Mouse (Mus musculus): ENCODE data around the gene Kdr. TPM values are rescaled to one million over a fixed set of nuclear protein-coding genes. Genes with fewer than 3 reads are reported as not detected.

The Kdr gene
- polyA plus RNA-seq, 1 experiment from 2014 or later: 24.4 TPM

- no peak overlapping the region for H3K4me2 ChIP-seq
- H3K9me3 ChIP-seq: no peaks in the 10 kb centered on the region
- H3K4me3 ChIP-seq (replicated peaks): no peak overlapping the region
- H3K27me3 ChIP-seq: no peaks in the 10 kb centered on the region
- no peak overlapping the region for H3K27ac ChIP-seq
- no peak overlapping the region for H3K9ac ChIP-seq
- ATAC-seq (ENCODE audit: low FRiP score): no peak
- 97% methylated on average over 3 of the region's 3 CpGs for WGBS
- H3K36me3 ChIP-seq (replicated peaks): no peaks in the 10 kb centered on the region
- no peaks in the 10 kb centered on the region for H3K4me1 ChIP-seq
Measured at GRCm38 (mm10) chr5:75954778-75955330, 23.4 kb downstream of the Kdr start.

- Histone ChIP-seq H3K4me1 (no peaks in the 10 kb centered on the region), H3K27me3 (no peaks in the 10 kb centered on the region), H3K4me3 (replicated peaks) (no peak overlapping the region), H3K27ac (no peak overlapping the region), H3K9ac (no peak overlapping the region), H3K9me3 (no peaks in the 10 kb centered on the region), H3K36me3 (replicated peaks) (no peaks in the 10 kb centered on the region), H3K4me2 (no peak overlapping the region)
- WGBS: 56% methylated on average over 3 of the region's 3 CpGs
- no peak for ATAC-seq (ENCODE audit: low FRiP score)
Measured at GRCm38 (mm10) chr5:75954218-75954617, 24.0 kb downstream of the Kdr start.

DNA sequence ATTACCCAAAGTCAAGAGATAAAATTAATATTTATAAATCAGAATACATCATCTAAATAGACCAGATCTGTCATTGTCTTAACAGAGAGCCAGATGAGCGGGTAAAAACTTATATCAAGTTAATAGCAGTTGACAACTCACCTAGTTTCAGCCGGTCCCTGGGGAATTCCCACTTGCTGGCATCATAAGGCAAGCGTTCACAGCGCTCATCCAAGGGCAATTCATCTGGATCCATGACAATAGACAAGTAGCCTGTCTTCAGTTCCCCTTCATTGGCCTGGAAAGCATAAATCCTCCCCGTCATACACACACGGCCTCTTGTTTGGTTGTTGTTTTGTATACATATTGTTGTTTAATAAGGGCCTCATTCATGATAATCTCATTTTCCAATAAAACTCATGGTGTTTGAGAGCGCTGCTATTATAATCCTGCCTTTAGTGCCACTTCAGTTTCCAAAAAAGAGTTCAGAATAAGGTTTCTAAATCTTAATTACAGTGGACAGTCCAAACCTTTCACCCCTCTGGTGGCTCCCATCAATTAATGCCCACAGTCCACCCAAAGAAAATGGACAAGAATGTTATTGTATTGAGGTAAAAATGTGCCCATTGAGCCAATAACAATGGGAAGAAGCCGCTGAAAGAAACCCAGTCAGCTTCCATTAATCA is 26.0 kb downstream of the Kdr start:
- H3K27ac ChIP-seq: no peak overlapping the region
- H3K4me1 ChIP-seq: no peaks in the 10 kb centered on the region
- no peaks in the 10 kb centered on the region for H3K36me3 ChIP-seq (replicated peaks)
- 66% methylated on average over 8 of the region's 8 CpGs for WGBS
- no peak overlapping the region for H3K9ac ChIP-seq
- no peaks in the 10 kb centered on the region for H3K9me3 ChIP-seq
- H3K27me3 ChIP-seq: no peaks in the 10 kb centered on the region
- no peak overlapping the region for H3K4me3 ChIP-seq (replicated peaks)
- no peak for ATAC-seq (ENCODE audit: low FRiP score)
- H3K4me2 ChIP-seq: no peak overlapping the region

- Histone ChIP-seq H3K9ac (no peak overlapping the region), H3K36me3 (replicated peaks) (no peaks in the 10 kb centered on the region), H3K4me2 (no peak overlapping the region), H3K4me1 (no peaks in the 10 kb centered on the region), H3K9me3 (no peaks in the 10 kb centered on the region), H3K27ac (no peak overlapping the region), H3K4me3 (replicated peaks) (no peak overlapping the region), H3K27me3 (no peaks in the 10 kb centered on the region)
- WGBS: 39% methylated on average over 2 of the region's 2 CpGs
- no peak for ATAC-seq (ENCODE audit: low FRiP score)
Measured at GRCm38 (mm10) chr5:75950866-75951265, 27.4 kb downstream of the Kdr start.

GRCm38 (mm10) chr5:75945394-75945793 is 32.9 kb downstream of the Kdr start:
- Histone ChIP-seq H3K27me3 (no peaks in the 10 kb centered on the region), H3K9ac (no peak overlapping the region), H3K27ac (no peak overlapping the region), H3K4me2 (no peak overlapping the region), H3K36me3 (replicated peaks) (no peaks in the 10 kb centered on the region), H3K4me3 (replicated peaks) (no peak overlapping the region), H3K4me1 (peaks cover 12% of the 10 kb centered on the region), H3K9me3 (no peaks in the 10 kb centered on the region)
- 79% methylated on average over 4 of the region's 4 CpGs for WGBS
- ATAC-seq (ENCODE audit: low FRiP score): no peak

- no peak for ATAC-seq (ENCODE audit: low FRiP score)
- H3K9ac ChIP-seq: no peak overlapping the region
- H3K27me3 ChIP-seq: no peaks in the 10 kb centered on the region
- no peak overlapping the region for H3K4me2 ChIP-seq
- no peak overlapping the region for H3K4me3 ChIP-seq (replicated peaks)
- H3K36me3 ChIP-seq (replicated peaks): no peaks in the 10 kb centered on the region
- H3K9me3 ChIP-seq: no peaks in the 10 kb centered on the region
- H3K4me1 ChIP-seq: peaks cover 12% of the 10 kb centered on the region
- H3K27ac ChIP-seq: no peak overlapping the region
- WGBS: 96% methylated on average over 6 of the region's 6 CpGs
Measured at GRCm38 (mm10) chr5:75943301-75943700, 35.0 kb downstream of the Kdr start.

DNA sequence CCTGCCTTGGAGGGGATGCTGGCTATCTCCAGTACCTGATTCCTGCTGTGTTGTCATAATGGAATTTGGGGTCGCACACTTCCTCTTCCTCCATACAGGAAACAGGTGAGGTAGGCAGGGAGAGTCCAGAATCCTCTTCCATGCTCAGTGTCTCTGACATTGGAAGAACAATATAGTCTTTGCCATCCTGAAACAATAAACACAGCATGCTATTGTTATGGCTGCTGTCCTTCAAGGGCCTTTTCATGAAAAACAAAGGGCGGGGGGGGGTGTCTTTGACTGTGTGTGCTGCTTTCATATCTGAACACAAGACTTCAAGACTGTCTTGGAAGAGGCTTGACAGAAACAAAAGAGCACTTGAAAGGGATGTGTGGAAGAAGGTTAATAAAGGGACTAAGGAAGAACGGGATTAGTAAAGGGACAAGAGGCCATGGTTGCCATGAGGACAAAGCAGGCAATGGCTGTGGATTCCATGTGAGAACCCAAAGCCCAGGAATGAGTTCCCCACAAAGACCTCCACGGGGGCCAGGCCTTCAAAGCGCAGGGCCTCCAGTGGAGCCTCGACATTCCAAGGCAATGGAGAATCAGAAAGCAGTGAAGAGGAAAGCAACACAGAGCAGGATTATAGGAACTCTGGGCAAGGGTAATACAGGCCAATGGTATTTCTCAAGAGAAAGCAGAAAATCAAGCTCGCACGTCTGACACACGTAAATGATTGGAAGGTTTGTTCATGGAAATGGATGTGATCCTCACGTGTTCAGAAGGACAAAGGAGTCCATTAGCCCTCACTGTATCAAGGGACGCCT is 36.3 kb downstream of the Kdr start:
- Histone ChIP-seq H3K36me3 (replicated peaks) (no peaks in the 10 kb centered on the region), H3K4me3 (replicated peaks) (no peak overlapping the region), H3K27ac (0 out of 2 replicates have a peak overlapping the region, but pooled peaks have one; percentile 46), H3K9me3 (no peaks in the 10 kb centered on the region), H3K27me3 (no peaks in the 10 kb centered on the region), H3K4me1 (peaks cover 12% of the 10 kb centered on the region), H3K9ac (no peak overlapping the region), H3K4me2 (no peak overlapping the region)
- ATAC-seq (ENCODE audit: low FRiP score): no peak
- WGBS: 42% methylated on average over 11 of the region's 11 CpGs

DNA sequence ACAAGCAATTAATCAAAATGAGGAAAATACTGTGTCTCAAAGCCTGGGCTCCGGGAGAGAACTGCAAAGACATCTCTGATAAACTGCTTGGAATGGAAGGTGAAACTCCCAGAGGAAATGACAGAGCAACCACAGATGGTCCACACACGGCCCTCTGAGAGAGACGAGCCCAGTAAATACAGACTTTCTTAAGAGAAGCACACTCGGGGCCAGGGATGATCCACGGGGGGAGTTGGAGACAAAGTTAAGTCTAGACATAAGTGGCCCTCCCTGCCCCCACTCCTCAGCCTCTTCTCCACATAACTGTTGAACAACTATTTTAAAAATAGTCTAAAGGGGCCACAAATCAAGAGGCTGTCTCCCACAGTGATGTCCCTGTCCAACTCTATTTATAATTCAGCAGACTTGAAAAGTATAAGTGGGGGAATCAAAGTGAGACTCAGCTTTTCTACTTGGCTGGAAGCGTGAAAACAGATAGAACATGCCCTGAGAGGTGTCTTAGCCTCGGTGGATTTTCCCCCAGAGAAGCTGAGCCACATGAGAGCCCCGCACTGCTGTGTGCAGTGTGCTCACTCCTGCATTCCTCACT is 39.0 kb downstream of the Kdr start:
- Histone ChIP-seq H3K4me2 (no peak overlapping the region), H3K4me3 (replicated peaks) (no peak overlapping the region), H3K27me3 (no peaks in the 10 kb centered on the region), H3K27ac (no peak overlapping the region), H3K9ac (no peak overlapping the region), H3K4me1 (peaks cover 12% of the 10 kb centered on the region), H3K9me3 (no peaks in the 10 kb centered on the region), H3K36me3 (replicated peaks) (no peaks in the 10 kb centered on the region)
- no peak for ATAC-seq (ENCODE audit: low FRiP score)
- WGBS: 74% methylated on average over 8 of the region's 8 CpGs

GRCm38 (mm10) chr5:75938012-75938411 is 40.2 kb downstream of the Kdr start:
- no peak for ATAC-seq (ENCODE audit: low FRiP score)
- H3K9ac ChIP-seq: no peak overlapping the region
- H3K4me2 ChIP-seq: no peak overlapping the region
- no peaks in the 10 kb centered on the region for H3K36me3 ChIP-seq (replicated peaks)
- H3K27ac ChIP-seq: no peak overlapping the region
- H3K4me1 ChIP-seq: peaks cover 12% of the 10 kb centered on the region
- no peaks in the 10 kb centered on the region for H3K27me3 ChIP-seq
- no peaks in the 10 kb centered on the region for H3K9me3 ChIP-seq
- H3K4me3 ChIP-seq (replicated peaks): no peak overlapping the region
- 81% methylated on average over 4 of the region's 4 CpGs for WGBS

DNA sequence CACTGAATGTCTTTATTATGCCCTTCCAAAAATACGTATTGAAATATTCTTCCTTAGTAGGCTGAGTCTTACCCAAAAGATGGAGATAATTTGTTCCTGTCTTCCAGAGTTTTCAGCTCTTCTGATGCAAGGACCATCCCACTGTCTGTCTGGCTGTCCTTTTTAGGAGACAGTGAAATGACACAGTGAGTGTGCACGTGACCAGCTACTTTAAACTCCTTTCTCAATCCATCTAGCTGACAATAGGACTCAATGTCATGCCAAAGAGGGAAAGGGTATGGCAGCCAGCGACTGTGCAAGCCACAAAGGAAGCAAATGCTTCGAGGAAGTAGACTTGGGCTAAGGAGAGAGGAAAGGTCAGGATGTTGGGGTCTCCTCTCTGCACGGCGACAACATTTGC is 42.0 kb downstream of the Kdr start:
- peaks cover under 1% of the 10 kb centered on the region for H3K4me1 ChIP-seq
- ATAC-seq (ENCODE audit: low FRiP score): no peak
- no peak overlapping the region for H3K4me3 ChIP-seq (replicated peaks)
- 84% methylated on average over 6 of the region's 6 CpGs for WGBS
- H3K36me3 ChIP-seq (replicated peaks): no peaks in the 10 kb centered on the region
- H3K27me3 ChIP-seq: no peaks in the 10 kb centered on the region
- no peak overlapping the region for H3K27ac ChIP-seq
- H3K9ac ChIP-seq: no peak overlapping the region
- H3K9me3 ChIP-seq: no peaks in the 10 kb centered on the region
- H3K4me2 ChIP-seq: no peak overlapping the region

- H3K9ac ChIP-seq: no peak overlapping the region
- H3K36me3 ChIP-seq (replicated peaks): no peaks in the 10 kb centered on the region
- 85% methylated on average over 8 of the region's 8 CpGs for WGBS
- H3K27ac ChIP-seq: no peak overlapping the region
- no peak overlapping the region for H3K4me3 ChIP-seq (replicated peaks)
- no peak for ATAC-seq (ENCODE audit: low FRiP score)
- H3K4me2 ChIP-seq: no peak overlapping the region
- no peaks in the 10 kb centered on the region for H3K9me3 ChIP-seq
- H3K27me3 ChIP-seq: no peaks in the 10 kb centered on the region
- H3K4me1 ChIP-seq: no peaks in the 10 kb centered on the region; the same call in 1 of the 2 replicates
Measured at GRCm38 (mm10) chr5:75935225-75935624, 43.0 kb downstream of the Kdr start.

- Histone ChIP-seq H3K9ac (no peak overlapping the region), H3K9me3 (no peaks in the 10 kb centered on the region), H3K27ac (no peak overlapping the region), H3K4me1 (no peaks in the 10 kb centered on the region), H3K4me2 (no peak overlapping the region), H3K4me3 (replicated peaks) (no peak overlapping the region), H3K27me3 (no peaks in the 10 kb centered on the region), H3K36me3 (replicated peaks) (no peaks in the 10 kb centered on the region)
- WGBS: 88% methylated on average over 10 of the region's 10 CpGs
- ATAC-seq (ENCODE audit: low FRiP score): no peak
Measured at GRCm38 (mm10) chr5:75934201-75934600, 44.1 kb downstream of the Kdr start.

Measured in forebrain, embryonic 12.5 days (tissue).